Mouse (Mus musculus) embryonic fibroblast, embryonic 13.5 days (primary cell): ENCODE measurements around the gene Spata1. TPM values are rescaled to one million over a fixed set of nuclear protein-coding genes. Genes with fewer than 3 reads are reported as not detected.

Source experiments
- H3K27ac ChIP-seq: 2 replicates; pipeline ENCODE4 v1.5.1; 2012; ENCODE audit warnings: low read length, control low read depth, inconsistent platforms; ENCODE audit not compliant: insufficient read depth
- H3K4me1 ChIP-seq: 2 replicates; pipeline ENCODE4 v1.6.1; 2011; ENCODE audit warnings: low read length; ENCODE audit not compliant: control insufficient read depth, insufficient read depth
- H3K4me3 ChIP-seq: 2 replicates; pipeline ENCODE4 v1.5.1; 2011; ENCODE audit warnings: mild to moderate bottlenecking, control low read depth, low read length; ENCODE audit not compliant: insufficient read depth
- CTCF ChIP-seq: IDR thresholded peaks from 2 replicates; pipeline ENCODE4 v1.5.1; 2011; ENCODE audit warnings: mild to moderate bottlenecking, control low read depth, low read length, moderate library complexity, borderline replicate concordance; ENCODE audit not compliant: insufficient read depth
- POLR2A ChIP-seq: IDR thresholded peaks from 2 replicates; pipeline ENCODE4 v1.6.1; 2011; ENCODE audit warnings: low read depth, mild to moderate bottlenecking, control low read depth, low read length, moderate library complexity
- polyA plus RNA-seq: library from polyadenylated mRNA; stranded (reverse); fragments of >200 nt; gene quantifications from 2 replicates; pipeline ENCODE4 v1.2.4, GENCODE M21; 2011; ENCODE audit warnings: low read depth; ENCODE audit not compliant: missing spikeins, insufficient read length

Gene Spata1
- polyA plus RNA-seq, 1 experiment = 6.1 TPM

GRCm38 (mm10) chr3:146412480-146412879, 87.1 kb downstream of the Spata1 start:
- no peak for TF ChIP-seq POLR2A
- TF ChIP-seq CTCF = no peak
- no peak overlapping the region for H3K27ac ChIP-seq
- H3K4me1 ChIP-seq = peaks cover 8% of the 10 kb centered on the region
- no peak overlapping the region for H3K4me3 ChIP-seq

GRCm38 (mm10) chr3:146412008-146412407, 87.5 kb downstream of the Spata1 start:
- peaks cover 8% of the 10 kb centered on the region for H3K4me1 ChIP-seq
- no peak overlapping the region for H3K4me3 ChIP-seq
- no peak for TF ChIP-seq CTCF
- TF ChIP-seq POLR2A = no peak
- no peak overlapping the region for H3K27ac ChIP-seq

GRCm38 (mm10) chr3:146410114-146410513, 89.4 kb downstream of the Spata1 start:
- Histone ChIP-seq H3K27ac (no peak overlapping the region), H3K4me1 (peaks cover 15% of the 10 kb centered on the region), H3K4me3 (no peak overlapping the region)
- TF ChIP-seq CTCF (no peak), POLR2A (no peak)

Other genes starting within 250 kb of the Spata1 start
- 8.8 and 10.1 TPM in 2 replicates for gene Ssx2ip, start 95.1 kb downstream of the Spata1 start, polyA plus RNA-seq
- 13.6 and 18.5 TPM in 2 replicates for gene Ctbs, start 50.0 kb downstream of the Spata1 start, polyA plus RNA-seq
- gene Gng5, start 54 bp upstream of the Spata1 start, polyA plus RNA-seq = 303 and 362 TPM in 2 replicates
- gene Rpf1, start 21.7 kb upstream of the Spata1 start, polyA plus RNA-seq = 27.2 and 33.7 TPM in 2 replicates
- gene Uox, start 70.7 kb upstream of the Spata1 start, polyA plus RNA-seq = not detected in 2 replicates
- not detected in 2 replicates for gene Dnase2b, start 115.8 kb upstream of the Spata1 start, polyA plus RNA-seq
- gene 4930503B20Rik, start 151.6 kb upstream of the Spata1 start, polyA plus RNA-seq = 0.56 TPM in 1 of 2 replicates, not detected in the other
- gene Samd13, start 185.8 kb upstream of the Spata1 start, polyA plus RNA-seq = 0.53 and 1.1 TPM in 2 replicates